Mouse (Mus musculus) T-helper 17 cell (primary cell): ENCODE measurements at regions not wholly inside any gene's neighbourhood (a gene's known extent, or its start where the extent isn't known, plus 50 kb on each side); places are given as distances from the start of the nearest gene placed in this dataset.

Experiments used
- in situ Hi-C, 2 experiments: fragments of 300-600 bp; cut with MboI, MseI; formaldehyde crosslinking; loops; 1 replicate in 1 of 2; 2 replicates in 1 of 2; pipeline ENCODE4 v1.15.1; 2025; ENCODE audit warnings: high pct_unique_total_duplicates in 2 of 2

DNA sequence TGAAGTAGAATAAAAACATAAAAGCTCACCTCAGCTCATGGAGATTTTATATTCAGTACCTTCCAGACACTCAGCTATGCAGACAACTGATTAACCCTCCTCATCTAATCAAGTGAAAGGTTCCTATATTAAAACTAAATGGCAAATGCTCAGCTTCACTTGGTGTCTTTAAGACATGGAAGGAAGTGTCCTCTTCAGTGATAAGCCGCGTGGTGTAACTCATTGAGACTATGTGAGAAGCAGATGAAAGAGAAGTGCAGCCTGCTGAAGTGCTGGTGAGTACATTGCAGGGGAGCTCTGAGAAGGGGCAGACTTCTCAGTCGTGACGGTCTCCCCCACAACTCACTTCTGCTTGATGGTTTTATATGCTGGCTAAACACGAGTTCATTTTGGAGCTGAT, 86.6 kb upstream of the Lgalsl start:
- in situ Hi-C loops: loop anchor here (5.0 to 10.0 kb wide), 3 partner anchors 125 to 473 kb away; no protein-coding TSS in a partner anchor

DNA sequence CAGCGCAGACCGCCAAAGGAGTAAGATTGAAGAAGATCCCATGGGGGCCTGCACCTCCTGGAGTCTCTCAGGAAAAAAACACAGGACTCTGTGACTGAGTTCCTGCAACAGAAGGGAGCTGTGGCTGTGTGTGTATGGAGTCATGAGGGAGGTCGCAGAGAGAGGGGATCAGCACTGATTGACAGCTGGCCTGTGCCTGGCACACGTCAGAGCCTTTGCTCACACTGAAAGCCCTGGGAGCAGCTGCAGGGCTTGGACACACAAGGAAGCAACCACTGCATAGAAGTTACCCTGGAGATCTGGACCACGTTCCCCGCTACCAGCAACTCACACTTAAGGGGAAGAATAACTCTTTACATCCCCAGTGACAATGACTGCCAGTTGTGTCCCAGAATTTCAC, 92.3 kb upstream of the Lgalsl start:
- in situ Hi-C loops: no loop called here

DNA sequence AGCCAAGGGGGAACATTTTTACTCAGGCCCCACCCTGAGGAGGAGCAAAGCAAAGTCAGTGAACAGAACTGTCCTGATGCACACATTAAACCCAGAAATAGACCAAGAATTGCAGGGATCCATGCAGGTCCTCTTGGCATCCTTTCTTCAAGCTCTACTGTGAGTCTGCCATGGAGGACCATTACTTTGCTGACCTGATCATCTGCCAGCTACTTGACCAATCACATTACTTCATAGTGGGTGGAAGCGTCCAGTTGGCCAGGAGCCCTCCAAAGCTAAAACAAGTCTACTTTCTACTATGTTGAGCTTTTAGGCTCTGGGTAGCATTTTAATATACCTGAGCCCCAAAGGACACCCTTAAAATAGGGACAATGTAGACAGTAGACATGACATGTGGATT, 98.6 kb upstream of the Lgalsl start:
- in situ Hi-C loops: no loop called here

DNA sequence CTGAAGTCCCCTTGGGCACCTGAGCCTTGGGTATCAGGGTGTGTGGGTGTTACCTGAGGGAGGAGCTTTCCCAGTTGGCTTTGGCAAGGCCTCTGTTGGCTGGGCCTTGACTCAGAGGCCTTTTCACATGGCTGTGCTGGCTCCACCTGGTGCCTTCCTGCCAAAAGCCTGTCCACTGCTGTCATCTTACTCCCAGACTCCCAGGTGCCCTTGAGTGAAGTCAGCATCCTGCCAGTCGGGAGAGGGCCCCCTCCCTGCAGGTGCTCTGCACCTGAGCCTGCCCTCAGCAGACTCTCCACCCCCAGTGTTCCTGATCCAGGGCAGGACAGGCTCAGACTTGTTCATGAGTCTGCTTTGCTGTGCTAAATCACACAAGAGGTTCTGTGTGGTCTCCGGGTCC, 99.2 kb upstream of the Lgalsl start:
- in situ Hi-C loops: no loop called here

DNA sequence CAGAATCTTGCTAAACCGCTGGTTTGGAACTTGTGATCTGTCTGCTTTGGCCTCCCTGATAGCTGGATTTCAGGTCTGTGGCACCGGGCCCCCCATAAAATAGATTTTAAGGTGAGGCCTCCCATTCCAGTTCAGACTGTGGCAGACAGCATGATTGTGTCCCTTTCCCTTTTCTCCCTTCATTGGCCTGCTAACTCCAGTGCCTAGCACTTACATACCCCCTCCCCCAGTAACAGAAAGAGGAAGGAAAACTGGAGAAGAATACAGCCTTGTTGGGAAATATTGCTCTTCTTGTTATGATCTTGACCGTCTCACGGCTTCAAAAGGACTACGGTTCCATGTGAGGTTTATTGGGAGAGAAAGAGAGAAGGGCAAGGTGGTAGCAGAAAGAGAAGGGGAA, 99.7 kb upstream of the Lgalsl start:
- in situ Hi-C loops: no loop called here

DNA sequence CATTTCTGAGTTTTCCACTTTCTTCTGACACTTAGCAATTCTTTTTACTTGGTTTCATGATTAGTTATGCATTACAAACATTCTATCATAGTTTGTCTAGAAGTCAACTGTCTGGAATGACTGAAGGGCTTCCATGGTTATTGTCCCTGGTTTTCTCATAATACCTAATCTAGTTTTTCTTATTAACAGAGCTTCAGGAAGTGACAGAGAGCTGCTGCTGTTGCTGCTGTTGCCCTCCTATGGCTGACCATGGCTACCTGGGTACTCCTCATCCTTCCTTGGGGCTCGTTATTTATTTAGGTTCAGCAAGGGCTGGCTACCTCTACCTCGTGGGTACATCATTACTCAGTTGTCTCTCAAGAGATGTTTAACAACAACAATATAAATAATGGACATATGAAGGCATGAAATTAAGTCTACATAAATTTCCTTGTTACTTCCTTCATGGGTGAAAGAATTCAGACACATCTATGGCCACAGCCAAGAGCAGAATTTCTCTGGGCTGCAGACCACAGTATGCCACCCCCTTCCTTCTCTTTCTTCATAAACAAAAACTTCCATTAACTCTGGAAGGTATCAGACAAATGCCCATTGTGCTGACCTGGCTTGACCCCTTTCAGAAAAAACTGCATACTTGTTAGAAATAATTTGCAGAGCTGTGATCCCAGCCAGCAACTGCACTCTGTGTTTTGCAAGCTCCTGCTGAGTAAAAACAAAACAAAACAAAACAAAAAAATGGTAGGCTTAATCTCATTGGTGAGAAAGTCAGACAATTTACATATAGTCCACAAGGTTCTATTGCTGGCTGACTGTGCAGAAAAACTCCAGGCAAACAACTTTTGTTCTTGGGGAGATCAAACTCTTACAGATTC, 103.6 kb upstream of the Lgalsl start:
- in situ Hi-C loops: no loop called here

DNA sequence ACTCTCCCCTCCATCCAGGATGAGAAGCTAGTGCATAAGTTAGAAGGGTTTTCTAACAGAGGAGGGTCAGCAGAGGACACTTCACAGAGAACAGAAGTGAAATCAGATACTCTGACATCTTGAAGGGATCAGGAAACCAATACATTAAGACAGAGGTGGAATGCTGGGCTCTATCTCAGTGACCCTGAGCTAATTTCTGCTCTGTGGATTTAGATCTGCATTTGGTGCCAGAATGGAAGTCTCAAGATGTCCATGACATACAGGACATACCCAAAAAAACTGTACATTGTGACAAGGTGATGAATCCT, 104.2 kb upstream of the Lgalsl start:
- in situ Hi-C loops: no loop called here

DNA sequence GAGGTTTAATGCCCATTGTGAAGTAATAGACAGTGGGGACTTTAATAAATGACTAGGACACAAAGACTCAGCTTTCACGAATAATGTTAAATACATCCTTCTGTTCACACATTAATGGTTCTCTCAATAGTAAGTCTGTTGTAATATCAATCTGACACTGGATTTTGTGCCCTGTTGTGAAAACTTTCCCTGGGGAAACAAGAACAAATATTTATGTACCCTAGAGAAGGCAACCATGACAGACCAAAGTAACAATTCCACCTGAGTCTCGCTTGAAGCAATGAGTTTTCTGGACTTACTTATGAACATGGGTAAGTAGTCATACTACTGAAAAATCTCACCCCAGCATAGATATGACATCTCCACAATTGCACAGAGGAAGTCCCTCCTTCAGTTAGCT, 105.1 kb upstream of the Lgalsl start:
- in situ Hi-C loops: no loop called here

DNA sequence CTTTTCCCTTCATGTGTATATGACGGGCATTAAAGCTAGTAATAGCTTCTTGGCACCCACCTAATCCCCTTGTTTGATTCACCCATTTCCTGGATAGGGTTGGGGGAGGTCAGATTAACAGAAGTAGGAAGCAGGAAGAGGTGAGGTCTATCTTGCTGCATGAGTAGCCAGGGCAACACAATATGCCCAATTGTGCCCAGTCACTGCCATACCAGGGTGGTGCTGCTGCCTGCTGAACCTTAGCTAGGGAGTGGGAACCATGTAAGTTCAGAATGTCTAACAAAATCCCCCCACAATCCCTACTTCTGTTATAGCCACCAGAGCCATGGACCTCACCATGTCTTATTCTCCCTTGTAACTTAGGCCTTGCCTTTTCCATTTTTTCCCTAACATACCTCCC, 106.1 kb upstream of the Lgalsl start:
- in situ Hi-C loops: no loop called here

DNA sequence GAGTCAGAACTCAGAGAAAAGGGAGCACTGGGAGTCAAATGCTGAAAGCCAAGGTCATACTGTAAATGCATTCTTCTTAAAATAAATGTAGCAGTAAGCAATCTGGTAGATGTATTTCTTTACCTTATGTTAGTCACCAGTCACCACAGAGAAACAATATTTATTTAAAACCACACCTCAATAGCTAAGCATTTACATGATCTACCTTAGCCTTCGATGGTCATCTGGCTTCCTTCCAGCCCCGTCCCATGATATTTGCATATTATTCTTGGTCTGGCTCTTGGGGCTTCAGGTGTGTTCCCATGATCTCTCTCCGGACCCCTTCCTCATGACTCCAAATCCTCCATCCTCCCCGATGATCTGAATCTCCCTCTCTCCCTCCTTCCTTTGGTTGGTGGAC, 107.1 kb upstream of the Lgalsl start:
- in situ Hi-C loops: no loop called here

DNA sequence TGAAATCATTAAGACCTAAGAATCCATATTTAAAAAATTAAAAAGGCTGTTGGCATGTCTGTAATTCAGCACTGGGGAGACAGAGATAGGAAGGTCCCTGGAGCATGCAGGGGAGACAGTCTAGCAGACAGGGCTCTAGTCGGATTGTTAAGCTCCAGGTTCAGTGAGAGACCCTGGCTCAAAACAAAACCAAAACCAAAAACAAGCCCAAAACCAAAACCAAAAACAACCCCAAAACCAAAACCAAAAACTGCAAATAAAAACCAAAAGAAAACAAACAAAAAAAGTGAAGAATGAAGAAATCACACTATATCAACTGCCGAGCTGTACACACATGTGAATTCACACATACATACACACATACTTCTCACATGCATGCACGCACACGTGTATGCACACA, 108.8 kb upstream of the Lgalsl start:
- in situ Hi-C loops: loop anchor here in 1 of 2 experiments (5.0 to 10.0 kb wide), 2 partner anchors 68 to 1375 kb away; no protein-coding TSS in a partner anchor

DNA sequence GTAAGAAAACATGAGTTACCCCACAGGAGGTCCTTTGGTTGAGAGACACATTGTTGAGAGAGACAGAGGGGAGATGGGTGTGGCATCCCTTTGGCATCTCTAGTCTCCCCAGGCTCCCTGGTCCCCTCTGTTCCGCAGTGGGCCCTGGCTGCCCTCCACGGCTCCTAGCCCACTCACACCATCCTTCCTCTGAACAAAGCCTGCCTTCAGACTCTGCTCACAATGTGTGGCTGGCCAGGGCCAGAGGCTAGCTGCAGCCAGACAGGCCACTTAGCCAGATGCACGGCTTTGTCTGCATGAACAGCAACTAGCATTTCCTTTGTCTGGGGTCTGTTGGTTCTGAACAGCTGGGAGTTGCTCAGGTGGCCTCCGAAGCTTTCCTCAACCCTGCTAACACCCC, 110.7 kb upstream of the Lgalsl start:
- in situ Hi-C loops: loop anchor here in 1 of 2 experiments (5.0 to 10.0 kb wide), 2 partner anchors 66 to 1373 kb away; no protein-coding TSS in a partner anchor

DNA sequence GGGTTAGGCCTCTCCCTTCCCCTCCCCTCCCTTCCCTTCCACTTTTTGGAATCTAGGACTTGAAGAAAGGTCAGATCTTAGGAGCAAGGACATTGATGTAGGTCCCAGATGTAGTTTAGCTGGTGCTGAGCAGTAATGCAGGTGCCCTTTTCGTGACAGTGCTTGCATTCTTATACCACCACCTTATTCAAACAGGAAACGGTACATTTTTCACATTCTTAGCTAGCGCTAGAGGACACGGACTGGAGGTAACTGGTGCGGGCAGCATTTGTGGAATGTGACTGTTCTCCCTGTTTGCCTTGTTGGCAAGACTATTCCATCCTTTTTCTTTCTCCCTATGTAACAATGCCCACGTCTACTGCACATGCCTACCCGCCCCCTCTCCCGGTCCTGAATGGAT, 124.7 kb upstream of the Lgalsl start:
- in situ Hi-C loops: loop anchor here in 1 of 2 experiments (10.0 kb wide), 1 partner anchor 119 kb away; no protein-coding TSS in a partner anchor

DNA sequence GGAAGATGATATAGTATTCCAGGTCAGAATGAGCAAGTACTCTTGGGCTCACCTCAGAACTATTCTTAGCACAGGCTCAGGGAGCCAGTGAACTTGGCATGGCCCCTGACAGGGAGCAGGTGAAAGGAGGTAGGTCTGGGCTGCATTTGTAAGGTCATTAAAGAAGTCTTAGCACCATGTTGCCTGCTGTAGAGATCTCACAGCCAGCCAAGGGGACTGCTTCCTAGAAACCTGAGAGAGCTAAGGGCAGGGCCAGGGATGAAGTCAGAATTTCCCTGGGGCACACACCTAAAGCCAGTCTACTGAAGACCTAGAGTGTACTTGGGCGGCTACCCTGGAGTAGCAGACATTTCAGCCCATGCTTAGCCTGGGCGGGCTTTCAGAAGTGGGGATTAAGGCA, 126.9 kb upstream of the Lgalsl start:
- in situ Hi-C loops: loop anchor here in 1 of 2 experiments (10.0 kb wide), 1 partner anchor 117 kb away; no protein-coding TSS in a partner anchor

DNA sequence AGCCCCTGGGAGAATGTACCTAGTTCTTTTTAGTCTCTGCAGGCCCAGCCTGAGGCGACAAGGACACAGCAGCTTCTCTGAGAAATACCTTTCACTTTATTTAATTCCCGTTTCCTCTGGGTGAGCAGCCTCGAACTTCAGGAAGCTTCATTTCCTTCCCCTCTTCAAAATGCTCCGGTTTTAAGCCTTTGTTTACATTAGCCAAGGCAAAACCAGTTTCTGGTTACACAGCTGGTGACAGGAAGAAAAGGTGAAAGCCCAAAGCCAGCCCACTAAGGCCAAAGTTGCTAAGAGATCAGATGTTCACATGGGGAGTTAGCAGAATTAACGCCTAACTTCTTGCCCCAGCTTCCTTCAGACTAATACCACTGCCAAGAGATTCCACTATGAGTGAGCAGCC, 127.4 kb upstream of the Lgalsl start:
- in situ Hi-C loops: loop anchor here in 1 of 2 experiments (10.0 kb wide), 1 partner anchor 117 kb away; no protein-coding TSS in a partner anchor

DNA sequence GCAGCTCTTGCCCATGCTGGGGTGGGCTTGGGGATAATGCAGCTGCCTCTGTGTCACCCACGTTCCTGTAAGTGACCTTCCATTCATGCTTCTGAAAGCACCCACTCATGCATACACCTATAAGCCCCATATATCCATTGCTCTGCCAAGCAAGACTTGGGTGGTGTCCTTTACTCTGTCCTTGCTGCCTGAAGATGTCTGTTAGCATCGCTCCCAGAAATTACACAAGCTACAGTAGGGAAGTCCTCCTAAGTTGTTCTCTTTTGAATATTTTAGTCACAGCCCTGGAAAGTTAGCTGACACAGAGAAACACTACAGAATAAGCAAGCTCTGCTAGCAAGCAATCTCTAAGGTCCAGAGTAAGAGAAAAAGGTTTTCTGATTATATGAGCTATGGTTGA, 129.2 kb upstream of the Lgalsl start:
- in situ Hi-C loops: no loop called here

DNA sequence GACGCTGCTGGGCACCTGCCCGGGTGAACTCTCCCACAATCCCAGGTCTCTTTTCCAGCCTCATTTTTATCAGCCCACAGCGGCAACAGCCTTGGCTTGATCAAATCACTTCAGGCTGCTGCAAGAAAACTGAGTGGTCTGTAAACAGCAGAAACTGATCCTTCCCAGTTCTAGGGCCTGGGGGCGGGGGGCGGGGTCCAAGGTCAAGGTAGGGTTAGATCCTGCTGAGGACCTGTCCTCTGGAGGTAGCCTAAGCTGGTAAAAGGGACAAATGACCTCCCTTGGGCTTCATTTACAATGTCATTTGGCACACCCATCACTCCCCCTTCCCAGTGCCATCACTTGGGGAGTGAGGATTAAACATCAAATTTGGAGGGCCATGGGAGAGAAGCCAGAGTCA, 129.9 kb upstream of the Lgalsl start:
- in situ Hi-C loops: no loop called here

DNA sequence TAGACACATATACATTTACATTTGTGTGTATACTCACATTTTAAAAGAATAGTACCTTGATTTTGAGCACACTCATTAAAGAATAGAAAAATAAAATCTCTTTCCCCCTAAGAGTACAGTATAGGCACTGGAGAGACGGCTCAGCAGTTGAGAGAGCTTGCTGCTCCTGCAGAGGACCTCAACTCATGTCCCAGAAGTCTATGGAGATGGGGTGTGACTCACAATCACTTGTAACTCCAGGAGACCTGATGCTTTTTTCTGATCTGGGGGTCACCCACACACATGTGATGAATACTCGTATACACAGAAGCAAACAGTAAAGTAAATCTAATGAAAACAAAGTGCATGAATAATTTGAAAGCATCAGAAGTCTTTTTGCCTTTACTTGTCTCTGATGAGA, 129.5 kb upstream of the Peli1 start:
- in situ Hi-C loops: no loop called here

DNA sequence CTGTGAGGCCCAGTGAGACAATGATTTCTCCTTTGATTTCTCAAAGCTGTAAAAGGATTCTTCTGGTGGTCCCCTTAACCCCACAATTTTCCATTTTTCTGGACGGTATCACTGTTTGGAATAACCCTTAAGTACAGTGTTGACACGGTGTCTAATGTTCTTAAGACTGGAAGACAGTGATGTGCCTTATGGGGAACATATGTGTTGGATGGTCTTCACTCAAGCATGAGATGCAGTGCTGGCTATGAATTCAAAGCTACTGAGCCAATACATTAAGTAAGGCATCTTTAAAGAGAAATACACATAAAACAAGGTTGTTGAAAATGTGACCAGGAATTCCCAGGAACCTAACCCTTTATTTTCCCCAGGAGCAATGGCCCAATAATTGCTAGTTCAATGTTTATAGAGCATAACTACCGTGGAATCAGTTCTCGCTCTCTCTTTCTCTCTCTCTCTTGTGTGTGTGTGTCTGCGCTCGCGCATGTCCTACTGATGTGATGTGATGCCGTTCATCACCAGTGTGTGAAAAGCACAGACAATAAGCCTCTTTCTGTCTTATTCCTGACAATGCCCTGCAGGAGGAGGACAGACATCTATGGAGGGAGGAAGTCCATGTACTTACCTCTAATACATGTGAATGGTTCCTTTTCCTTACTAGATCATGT, 125.4 kb upstream of the Peli1 start:
- in situ Hi-C loops: no loop called here

DNA sequence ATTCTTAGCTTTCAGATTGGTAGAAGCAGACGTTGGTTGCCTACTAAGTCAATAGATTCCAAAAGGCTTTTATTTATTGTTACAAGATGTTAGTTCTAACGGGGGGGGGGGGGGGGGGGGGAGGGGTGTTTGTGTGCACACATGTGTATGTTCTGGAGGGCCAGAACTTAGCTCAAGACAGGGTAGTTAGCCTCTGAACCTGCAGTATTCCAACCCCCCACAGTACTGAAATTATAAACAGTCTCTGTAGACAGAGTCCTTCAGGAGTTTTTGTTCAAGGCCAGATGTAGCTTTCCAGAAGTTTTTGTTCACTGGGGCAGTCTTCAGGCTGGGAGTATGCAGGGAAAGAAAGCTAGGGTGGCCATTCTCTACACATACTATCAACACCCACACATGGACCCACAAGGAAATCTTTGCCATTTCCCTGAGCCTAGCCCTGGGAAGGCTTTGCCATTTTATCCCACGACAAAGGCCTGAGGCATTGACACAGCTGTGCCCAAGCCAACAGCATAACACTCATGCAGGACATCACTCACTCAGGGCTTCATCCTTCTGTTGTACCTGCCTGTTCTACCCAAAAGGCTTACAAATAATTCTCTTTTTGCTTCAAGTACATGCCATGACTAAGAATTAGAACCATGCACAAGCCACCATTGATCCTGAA, 123.6 kb upstream of the Peli1 start:
- in situ Hi-C loops: no loop called here

DNA sequence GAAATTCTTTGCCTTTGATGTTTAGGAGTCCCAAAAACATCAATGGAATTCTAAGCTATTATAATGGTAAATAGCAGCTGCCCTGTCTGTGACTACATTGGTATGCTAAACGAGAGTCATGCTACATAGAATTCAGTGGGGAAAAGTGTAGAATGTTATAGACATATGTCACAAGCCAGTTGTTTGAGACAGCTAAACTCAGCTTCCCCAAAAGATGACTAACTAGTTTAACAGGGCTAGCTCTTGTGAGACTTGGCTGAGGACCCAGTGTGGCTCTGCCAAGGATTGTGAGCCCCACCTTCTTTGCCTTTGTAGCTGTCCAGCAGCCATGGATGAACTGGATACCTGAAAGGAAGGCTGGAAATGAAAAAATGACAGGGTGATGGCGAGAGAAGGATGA, 122.8 kb upstream of the Peli1 start:
- in situ Hi-C loops: no loop called here

DNA sequence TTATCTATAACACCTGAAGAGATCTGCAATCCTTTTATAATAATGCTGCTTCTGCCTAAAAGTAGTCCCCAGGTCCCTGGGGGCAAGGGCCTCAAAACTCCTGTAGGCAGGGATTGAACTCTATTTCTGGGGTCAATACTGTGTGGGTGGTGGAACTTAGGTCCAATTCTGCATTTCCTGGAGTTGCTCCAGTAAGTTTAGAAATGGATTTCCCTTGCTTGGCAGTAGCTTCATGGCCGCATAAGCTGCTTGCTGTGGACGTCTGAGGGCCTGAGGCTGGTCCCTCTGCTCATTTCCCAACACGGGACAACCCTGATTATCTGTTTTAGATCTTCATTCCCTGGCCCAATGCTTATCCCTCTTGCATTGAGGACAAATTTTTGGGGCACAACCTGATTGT, 118.0 kb upstream of the Peli1 start:
- in situ Hi-C loops: no loop called here
